Mouse (Mus musculus) heart, postnatal 0 days (tissue): ENCODE measurements around the gene Mob3b.

Experiments used
- CTCF ChIP-seq: IDR thresholded peaks from 2 replicates; pipeline ENCODE4 v1.5.1; 2016; ENCODE audit warnings: antibody characterized with exemption, control low read depth, low read depth
- EP300 ChIP-seq: IDR thresholded peaks from 2 replicates; pipeline ENCODE4 v1.6.1; 2016; ENCODE audit warnings: antibody characterized with exemption, low read depth

DNA sequence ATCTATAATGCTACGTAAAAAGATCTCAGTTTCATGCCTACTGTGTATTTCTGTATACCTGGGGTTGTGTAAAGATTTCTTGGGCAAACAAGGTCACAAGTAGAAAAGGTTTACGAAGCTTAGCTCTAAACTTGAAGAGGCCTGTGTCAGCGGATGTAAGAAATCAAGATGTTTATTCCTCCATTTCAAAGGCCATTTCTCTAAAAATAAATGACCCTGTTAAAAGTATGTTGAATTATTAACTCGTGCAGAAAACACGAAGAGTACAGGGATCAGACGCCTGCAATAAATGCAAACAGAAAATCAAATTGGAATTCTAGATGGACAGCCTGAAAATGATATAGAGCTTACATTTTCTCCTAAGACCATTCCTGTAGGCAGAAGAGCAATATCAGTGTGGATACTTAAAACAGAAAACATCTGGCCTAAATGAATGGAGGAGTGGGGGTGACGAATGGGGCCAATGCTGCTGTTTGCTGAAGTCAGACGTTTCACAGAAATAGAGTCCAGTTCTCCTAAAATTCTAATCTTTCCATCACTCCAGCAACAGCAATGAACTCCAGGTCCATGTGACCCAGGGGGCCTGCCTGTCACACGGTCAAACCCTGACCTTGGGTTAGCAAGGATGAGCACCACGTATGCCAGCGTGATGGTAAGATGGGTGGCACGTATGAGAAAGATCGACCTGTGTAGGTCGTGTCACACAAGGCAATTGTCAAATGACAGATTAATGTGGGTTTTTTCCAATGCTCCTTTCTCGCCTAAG, 22.3 kb downstream of the Mob3b start:
- TF ChIP-seq EP300 (no peak), CTCF (no peak)
